18 mouse cellular contexts compared by ENCODE assay signal in the genomic region with DNA sequence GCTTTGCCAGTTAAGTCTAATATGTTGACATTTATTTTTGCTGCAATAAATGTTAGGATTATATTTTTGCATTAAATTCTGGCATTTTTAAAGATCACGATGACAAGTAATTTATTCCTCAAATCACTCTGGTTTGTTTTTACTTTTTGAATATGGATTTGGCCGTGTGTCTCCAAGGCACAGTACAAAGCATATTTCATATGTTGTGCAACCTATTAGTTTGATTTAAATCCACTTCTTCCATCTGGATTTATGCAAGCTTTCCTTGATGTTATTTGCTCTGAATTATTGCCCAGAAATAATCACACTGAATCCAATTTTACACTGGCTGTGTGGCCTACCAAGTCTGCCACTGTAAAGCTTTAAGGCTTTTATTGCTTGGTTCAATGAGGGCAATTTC.
"Had no signal": no experiment of that assay in that cellular context is flagged by ENCODE, and none has a peak within 500 bp of the region (broad histone marks: within the 10 kb centered on the region; RNA-seq: fewer than 3 reads in every experiment).

No protein-coding gene starts in this region.

- DNase-seq: lung, adult 18-20 months; lung, embryonic 14.5 days; lung, postnatal 10 days; lung, postnatal 4 days; retina, postnatal 1 day; right cerebral cortex, adult 18-20 months; right cerebral cortex, postnatal 25 days; right cerebral cortex, postnatal 4 days; spleen, adult 18-20 months; thymus, adult 18-20 months; thymus, postnatal 14 days; thymus, postnatal 36 days had no signal

- H3K9ac ChIP-seq: lung, embryonic 14.5 days; midbrain, embryonic 12.5 days; midbrain, embryonic 15.5 days; neural tube, embryonic 13.5 days; neural tube, embryonic 15.5 days had no signal

- H3K36me3 ChIP-seq: midbrain, embryonic 10.5 days; midbrain, embryonic 12.5 days; midbrain, embryonic 15.5 days; neural tube, embryonic 13.5 days; neural tube, embryonic 15.5 days had no signal

- H3K4me2 ChIP-seq: lung, embryonic 14.5 days; midbrain, embryonic 12.5 days; midbrain, embryonic 15.5 days; neural tube, embryonic 13.5 days; neural tube, embryonic 15.5 days had no signal

- H3K27ac ChIP-seq: midbrain, embryonic 10.5 days; midbrain, embryonic 12.5 days; midbrain, embryonic 15.5 days; neural tube, embryonic 13.5 days; neural tube, embryonic 15.5 days had no signal

- H3K27me3 ChIP-seq: midbrain, embryonic 12.5 days; midbrain, embryonic 15.5 days; neural tube, embryonic 13.5 days; neural tube, embryonic 15.5 days had no signal

- ATAC-seq: midbrain, embryonic 15.5 days had no signal

- H3K4me3 ChIP-seq: midbrain, embryonic 10.5 days; midbrain, embryonic 12.5 days; midbrain, embryonic 15.5 days; myocyte; neural tube, embryonic 13.5 days; neural tube, embryonic 15.5 days had no signal

- H3K9me3 ChIP-seq: midbrain, embryonic 12.5 days; midbrain, embryonic 15.5 days; neural tube, embryonic 13.5 days; neural tube, embryonic 15.5 days had no signal

- H3K4me1 ChIP-seq: midbrain, embryonic 10.5 days; midbrain, embryonic 12.5 days; midbrain, embryonic 15.5 days; neural tube, embryonic 13.5 days; neural tube, embryonic 15.5 days had no signal
